Mouse (Mus musculus) ES-Bruce4 (cell line): ENCODE data around the gene 2210011C24Rik. TPM values are rescaled to one million over a fixed set of nuclear protein-coding genes. Genes with fewer than 3 reads are reported as not detected.

Experiments used
- H3K27ac ChIP-seq: 2 replicates; pipeline ENCODE4 v1.5.1; 2012; ENCODE audit warnings: low read length, inconsistent platforms; ENCODE audit not compliant: insufficient read depth
- H3K27me3 ChIP-seq: 2 replicates; pipeline ENCODE4 v1.6.1; 2012; ENCODE audit warnings: mild to moderate bottlenecking, low read length, inconsistent platforms; ENCODE audit not compliant: control insufficient read depth, poor library complexity, insufficient read depth, severe bottlenecking
- H3K36me3 ChIP-seq: 2 replicates; pipeline ENCODE4 v1.6.1; 2012; ENCODE audit warnings: inconsistent platforms, mild to moderate bottlenecking, low read length, moderate library complexity; ENCODE audit not compliant: control insufficient read depth, poor library complexity, insufficient read depth, severe bottlenecking
- H3K4me1 ChIP-seq: one replicate; pipeline ENCODE4 v1.8.1; 2011; ENCODE audit warnings: low read length; ENCODE audit not compliant: control insufficient read depth, insufficient read depth
- H3K4me3 ChIP-seq: 2 replicates; pipeline ENCODE4 v1.5.1; 2011; ENCODE audit warnings: low read depth, mild to moderate bottlenecking, low read length
- H3K9ac ChIP-seq: 2 replicates; pipeline ENCODE4 v1.6.1; 2012; ENCODE audit warnings: low read depth, mild to moderate bottlenecking, inconsistent platforms; ENCODE audit not compliant: poor library complexity, severe bottlenecking
- H3K9me3 ChIP-seq: replicated peaks from 2 replicates; pipeline ENCODE4 v1.6.1; 2012; ENCODE audit warnings: mild to moderate bottlenecking, low read length, inconsistent platforms; ENCODE audit not compliant: control insufficient read depth, poor library complexity, insufficient read depth, severe bottlenecking
- CTCF ChIP-seq: IDR thresholded peaks from one replicate; pipeline ENCODE4 v1.8.1; 2011; ENCODE audit warnings: low read depth, low read length
- EP300 ChIP-seq: IDR thresholded peaks from 2 replicates; pipeline ENCODE4 v1.6.1; 2011; ENCODE audit warnings: low read depth, low read length; ENCODE audit not compliant: insufficient read depth
- POLR2A ChIP-seq: IDR thresholded peaks from one replicate; pipeline ENCODE4 v1.8.1; 2011; ENCODE audit warnings: low read length; ENCODE audit not compliant: insufficient read depth
- polyA plus RNA-seq: library from polyadenylated mRNA; stranded (reverse); fragments of >200 nt; gene quantifications from 2 replicates; pipeline ENCODE4 v1.2.4, GENCODE M21; 2011; ENCODE audit warnings: low read depth; ENCODE audit not compliant: missing spikeins, insufficient read depth, insufficient read length

2210011C24Rik gene
- polyA plus RNA-seq, 1 experiment, result 15.9 TPM

- H3K4me3 ChIP-seq, result peak overlapping the region; percentile 93
- H3K36me3 ChIP-seq, result peaks cover 13% of the 10 kb centered on the region
- no peaks in the 10 kb centered on the region for H3K27me3 ChIP-seq
- H3K4me1 ChIP-seq, result peaks cover under 1% of the 10 kb centered on the region
- TF ChIP-seq POLR2A, result peak; percentile 19
- no peak for TF ChIP-seq EP300
- peak overlapping the region; percentile 88 for H3K9ac ChIP-seq
- H3K27ac ChIP-seq, result peak overlapping the region; percentile 62
- H3K9me3 ChIP-seq, result no peaks in the 10 kb centered on the region
Measured at GRCm38 (mm10) chr8:84004533-84005201, 7.3 kb downstream of the 2210011C24Rik start.

GRCm38 (mm10) chr8:84003612-84004246, 8.2 kb downstream of the 2210011C24Rik start:
- peaks cover 18% of the 10 kb centered on the region for H3K36me3 ChIP-seq
- H3K4me1 ChIP-seq, result peaks cover 7% of the 10 kb centered on the region
- no peaks in the 10 kb centered on the region for H3K27me3 ChIP-seq
- H3K27ac ChIP-seq, result no peak overlapping the region; the same call in 1 of the 2 replicates
- H3K9me3 ChIP-seq, result no peaks in the 10 kb centered on the region
- H3K9ac ChIP-seq, result peak overlapping the region; percentile 88
- H3K4me3 ChIP-seq, result peak overlapping the region; percentile 93
- no peak for TF ChIP-seq POLR2A
- no peak for TF ChIP-seq CTCF
- no peak for TF ChIP-seq EP300

- Histone ChIP-seq H3K27me3 (no peaks in the 10 kb centered on the region), H3K9me3 (no peaks in the 10 kb centered on the region), H3K4me3 (peak overlapping the region; percentile 15; the same call in 1 of the 2 replicates), H3K4me1 (peaks cover 7% of the 10 kb centered on the region), H3K9ac (no peak overlapping the region), H3K27ac (no peak overlapping the region), H3K36me3 (peaks cover 18% of the 10 kb centered on the region)
- TF ChIP-seq POLR2A, result no peak
- no peak for TF ChIP-seq EP300
- no peak for TF ChIP-seq CTCF
Measured at GRCm38 (mm10) chr8:84002957-84003611, 8.9 kb downstream of the 2210011C24Rik start.

GRCm38 (mm10) chr8:84001281-84002000, 10.5 kb downstream of the 2210011C24Rik start, which contains the start of gene 1700067K01Rik:
1700067K01Rik (plus strand) TSS chr8:84001502.
- H3K27ac ChIP-seq, result no peak within 1 kb of the TSS
- peaks cover 7% of the 10 kb centered on the region for H3K4me1 ChIP-seq
- H3K9ac ChIP-seq, result peak within 1 kb of the TSS; percentile 96

DNA sequence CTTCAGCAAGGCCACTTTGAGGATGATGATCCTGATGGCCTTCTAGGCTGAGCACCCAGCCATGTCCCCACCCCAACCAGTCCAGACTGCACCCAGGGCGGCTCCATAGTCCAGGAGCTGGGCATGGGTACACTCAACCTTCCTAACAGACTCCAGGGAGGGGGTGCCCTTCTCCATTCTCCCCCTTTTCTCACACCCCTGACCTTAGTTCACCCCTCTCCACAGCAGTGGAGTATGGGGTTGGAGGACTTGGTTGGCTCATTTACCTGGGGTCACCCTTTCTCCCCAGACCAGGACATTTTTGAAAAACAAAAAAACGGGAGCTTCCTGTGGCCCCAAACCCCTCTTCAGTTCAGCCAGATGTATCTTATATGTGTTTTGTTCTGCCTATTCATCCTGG, 12.1 kb downstream of the 2210011C24Rik start:
- H3K4me1 ChIP-seq, result peaks cover 7% of the 10 kb centered on the region
- H3K36me3 ChIP-seq, result peaks cover 18% of the 10 kb centered on the region

More at GRCm38 (mm10) chr8:84001281-84002000, 10.5 kb downstream of the 2210011C24Rik start, which contains the start of gene 1700067K01Rik:
- TF ChIP-seq EP300 (no peak), POLR2A (no peak), CTCF (no peak)
- peaks cover 18% of the 10 kb centered on the region for H3K36me3 ChIP-seq
- peak within 1 kb of the TSS; percentile 73 for H3K4me3 ChIP-seq
- H3K9me3 ChIP-seq, result no peaks in the 10 kb centered on the region
- H3K27me3 ChIP-seq, result no peaks in the 10 kb centered on the region

More for the DNA sequence above, 12.1 kb downstream of the 2210011C24Rik start:
- H3K9me3 ChIP-seq, result no peaks in the 10 kb centered on the region
- H3K27ac ChIP-seq, result no peak overlapping the region
- H3K9ac ChIP-seq, result no peak overlapping the region
- H3K4me3 ChIP-seq, result no peak overlapping the region
- TF ChIP-seq CTCF (no peak), POLR2A (no peak), EP300 (no peak)
- no peaks in the 10 kb centered on the region for H3K27me3 ChIP-seq
